Mouse (Mus musculus) adrenal gland, adult (tissue): ENCODE measurements at regions not wholly inside any gene's neighbourhood (a gene's known extent, or its start where the extent isn't known, plus 50 kb on each side); places are given as distances from the start of the nearest gene placed in this dataset.

ENCODE experiments used
- DNase-seq, 2 experiments: peaks; one replicate each; pipeline ENCODE4 v3.0.0; 2022 to 2023; ENCODE audit warnings: low spot score in 1 of 2; ENCODE audit not compliant: inconsistent age in 2 of 2

DNA sequence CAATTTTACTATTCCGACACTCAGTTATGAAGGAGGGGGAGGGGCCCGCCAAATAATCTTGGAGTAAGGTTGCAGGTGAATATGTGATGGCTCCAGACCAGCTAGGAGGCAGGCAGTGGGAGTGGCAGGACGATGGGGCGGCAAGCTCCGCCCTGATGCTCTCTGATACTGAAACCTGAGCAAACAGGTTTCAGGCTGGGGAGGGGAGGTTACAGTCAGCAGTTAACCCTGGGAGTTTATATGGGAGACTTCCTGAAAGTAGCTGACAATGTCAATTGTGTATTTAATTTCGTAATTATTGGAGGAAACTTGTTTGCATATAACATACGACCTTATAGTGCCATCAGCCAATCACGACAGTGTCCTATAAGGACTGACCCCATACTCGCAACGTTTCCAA, 505.0 kb upstream of the Sox11 start:
- no peak for DNase-seq

DNA sequence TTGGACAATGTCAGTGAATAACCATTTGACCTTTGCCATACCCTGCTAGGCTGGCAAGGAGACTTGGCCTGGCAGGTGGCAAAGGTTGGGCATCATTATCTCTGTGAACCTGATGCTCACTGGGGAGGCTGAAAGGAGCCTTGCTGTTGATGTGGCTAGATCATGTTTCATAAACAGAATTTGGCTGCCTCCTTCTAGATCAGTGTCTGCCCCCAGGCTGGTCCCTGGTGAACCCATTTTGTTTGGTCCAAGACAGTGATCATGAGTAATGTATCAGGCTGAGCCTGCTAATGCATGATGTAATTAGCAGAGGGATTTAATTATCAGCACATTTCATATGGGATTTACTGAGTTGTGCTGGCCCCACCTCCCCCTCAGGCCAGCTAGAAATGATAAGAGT, 502.6 kb upstream of the Sox11 start:
- peak; percentile 4 to 29 for DNase-seq

GRCm38 (mm10) chr12:27838955-27839354, 496.6 kb upstream of the Sox11 start:
- DNase-seq: no peak

DNA sequence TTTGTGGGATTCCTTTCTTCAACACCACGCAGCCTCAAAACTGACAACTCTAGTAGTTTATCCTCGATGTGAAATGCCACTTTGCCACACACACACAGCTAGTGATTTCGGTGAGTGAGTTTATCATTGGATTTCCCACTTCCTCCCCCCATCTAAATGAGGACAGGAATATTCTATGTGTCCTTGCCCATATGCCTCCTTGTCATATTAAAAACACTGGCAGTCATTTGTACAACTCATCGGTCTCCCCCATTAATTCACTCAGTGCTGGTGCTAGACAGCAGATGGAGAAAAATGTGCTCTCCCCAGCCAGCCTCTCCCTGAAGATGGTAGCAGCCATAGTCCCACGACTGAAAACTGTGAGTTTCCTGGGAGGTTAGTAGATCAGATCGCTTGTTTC, 496.0 kb upstream of the Sox11 start:
- no peak for DNase-seq

DNA sequence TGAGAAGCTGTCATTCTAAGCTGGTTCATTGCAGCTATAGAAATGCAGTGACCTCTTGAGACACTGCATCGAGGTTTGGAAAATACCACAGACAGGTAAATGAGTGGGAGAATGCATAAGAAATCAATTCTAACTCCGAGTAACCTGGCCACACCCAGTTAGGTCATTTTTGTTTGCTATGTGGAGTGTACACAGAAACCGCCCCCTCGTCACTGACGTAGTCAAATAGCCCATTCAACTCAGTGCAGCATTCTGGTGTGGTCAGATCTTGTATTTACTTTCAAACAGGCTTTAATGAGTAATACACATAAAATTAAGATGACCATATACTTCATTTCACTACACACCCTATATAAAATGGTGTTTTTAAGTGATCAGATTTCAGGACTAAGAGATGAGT, 483.8 kb upstream of the Sox11 start:
- no peak for DNase-seq

DNA sequence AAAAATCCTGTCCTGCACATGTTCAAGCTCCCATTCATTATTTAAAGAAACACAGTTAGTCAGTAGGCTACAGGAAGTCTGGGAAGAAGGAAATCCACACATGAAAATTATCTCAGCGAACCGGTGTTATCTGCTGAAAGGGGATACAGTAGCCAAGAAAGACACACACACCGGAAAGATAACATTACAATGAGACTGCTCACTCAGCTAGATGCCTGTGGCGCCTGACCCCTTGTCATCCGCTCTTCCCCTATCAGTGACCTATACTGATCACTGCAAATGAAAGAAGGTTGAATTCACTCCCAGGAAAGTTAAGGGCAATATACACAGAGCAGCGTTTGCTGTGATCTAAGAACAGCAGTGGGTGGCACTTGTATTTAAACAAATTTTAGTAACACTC, 481.0 kb upstream of the Sox11 start:
- DNase-seq: no peak

GRCm38 (mm10) chr12:27796642-27797041, 454.3 kb upstream of the Sox11 start:
- no peak for DNase-seq

GRCm38 (mm10) chr12:27786716-27787291, 444.4 kb upstream of the Sox11 start:
- DNase-seq: peak in 1 of 2 experiments; percentile 20

- DNase-seq: peak; percentile 7 to 68
These were observed 438.4 kb upstream of the Sox11 start for GRCm38 (mm10) chr12:27780801-27781200.

- no peak for DNase-seq
These were observed 423.6 kb upstream of the Sox11 start for GRCm38 (mm10) chr12:27765948-27766347.

DNA sequence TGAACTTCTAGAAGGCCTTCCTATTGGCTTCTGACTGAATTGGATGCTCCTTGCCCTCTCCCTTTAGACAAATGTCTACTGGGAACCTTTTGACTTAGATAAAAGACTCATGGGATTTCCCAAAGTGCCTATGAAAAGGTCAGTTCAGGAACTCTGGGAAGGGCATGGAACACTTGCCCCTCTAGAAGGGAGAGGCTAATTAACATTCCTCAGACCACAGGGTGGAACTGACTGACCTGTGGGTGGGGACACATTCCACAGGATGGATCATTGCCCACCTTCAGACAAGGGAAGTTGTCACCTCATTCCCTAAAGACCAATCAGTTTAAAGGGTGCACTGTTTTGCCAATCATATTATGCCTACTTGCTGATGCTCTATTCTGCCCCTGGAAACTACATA, 416.6 kb upstream of the Sox11 start:
- DNase-seq: no peak

DNA sequence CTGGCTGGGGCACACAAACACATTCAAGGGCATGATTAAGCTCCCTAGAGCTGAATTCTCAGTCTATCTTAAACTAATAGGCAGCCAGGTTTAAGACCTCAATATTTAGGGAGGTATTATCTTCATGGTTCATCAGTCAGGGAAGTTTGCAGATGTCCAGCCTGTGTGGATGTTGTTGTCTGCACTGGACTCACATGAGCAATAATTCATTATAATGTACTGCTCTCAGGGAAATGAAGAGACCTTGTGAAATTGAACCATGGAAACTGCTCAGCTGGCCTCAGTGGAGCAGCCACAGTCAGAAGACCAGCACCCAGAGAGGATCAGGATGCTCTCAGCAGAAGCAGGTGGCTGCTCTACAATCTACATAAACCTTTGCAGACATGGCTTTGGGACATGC, 415.3 kb upstream of the Sox11 start:
- DNase-seq: peak in 1 of 2 experiments; percentile 32

DNA sequence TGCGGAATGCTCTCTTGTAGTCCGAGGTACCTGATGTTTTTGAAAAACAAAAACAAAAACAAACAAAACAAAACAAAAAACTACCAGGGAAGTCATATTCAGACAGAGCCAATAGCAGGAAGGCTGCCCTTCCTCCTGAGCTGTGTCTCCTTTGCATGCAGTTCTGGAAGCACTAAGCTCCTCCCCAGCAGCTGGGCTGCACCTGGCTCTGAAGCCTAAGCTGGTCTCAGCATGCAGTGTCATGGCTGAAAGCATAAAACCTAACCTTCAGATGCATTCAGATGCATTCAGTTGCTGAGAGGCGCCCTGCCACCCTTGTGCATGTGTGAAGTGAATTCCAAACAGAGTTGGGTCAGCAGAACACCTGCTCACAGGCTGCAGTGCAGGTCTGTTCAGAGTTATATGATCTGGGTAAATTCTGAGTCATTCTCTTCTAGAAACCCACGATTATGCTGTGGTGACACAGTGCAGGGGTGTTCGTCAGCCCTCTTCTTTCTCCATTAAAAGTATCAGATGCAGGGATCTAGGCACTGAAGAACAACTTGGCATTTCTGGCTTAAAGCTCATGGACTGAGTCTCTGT, 382.3 kb upstream of the Sox11 start:
- DNase-seq: no peak

DNA sequence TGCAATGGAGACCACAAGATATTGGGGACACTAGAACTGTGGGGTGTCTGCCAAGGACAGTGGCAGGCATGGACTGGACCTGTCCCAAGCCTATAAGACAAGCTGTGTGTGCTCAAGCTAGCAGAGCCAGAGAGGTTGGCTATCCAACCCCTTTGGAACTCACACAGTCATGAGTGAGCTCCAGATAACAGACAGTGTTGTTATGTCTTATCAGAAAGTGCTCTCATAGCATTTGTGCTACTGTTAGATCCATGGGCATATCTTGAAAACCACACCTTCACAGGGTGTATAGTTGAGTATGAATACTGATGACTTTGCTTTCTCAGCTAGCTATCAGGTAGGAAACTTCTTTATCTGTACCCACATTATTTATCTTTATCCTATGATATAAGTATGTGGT, 338.1 kb upstream of the Sox11 start:
- no peak for DNase-seq

GRCm38 (mm10) chr12:27673404-27673803, 331.0 kb upstream of the Sox11 start:
- no peak for DNase-seq

DNA sequence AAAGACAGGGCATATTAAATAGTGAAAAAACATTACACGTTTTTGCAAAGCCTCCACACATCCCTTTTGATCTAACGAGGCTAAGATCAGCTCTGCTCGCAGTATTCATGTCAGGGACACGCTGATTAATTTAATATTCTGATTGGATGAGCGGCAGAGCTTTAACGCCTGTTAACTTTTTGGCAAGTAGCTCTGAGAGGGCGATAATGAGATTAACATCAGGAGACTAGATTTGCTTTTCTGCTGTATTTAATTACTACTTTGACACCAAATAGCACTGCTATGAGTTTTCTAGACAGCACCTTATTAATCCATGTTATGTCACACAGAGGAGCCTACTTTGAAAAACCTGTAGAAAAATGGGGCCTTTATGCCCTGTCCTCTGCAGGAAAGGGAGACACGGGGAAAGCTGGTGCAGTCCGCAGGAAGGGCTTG, 328.3 kb upstream of the Sox11 start:
- no peak for DNase-seq

- no peak for DNase-seq
These were observed 327.8 kb upstream of the Sox11 start for GRCm38 (mm10) chr12:27670190-27670589.

DNA sequence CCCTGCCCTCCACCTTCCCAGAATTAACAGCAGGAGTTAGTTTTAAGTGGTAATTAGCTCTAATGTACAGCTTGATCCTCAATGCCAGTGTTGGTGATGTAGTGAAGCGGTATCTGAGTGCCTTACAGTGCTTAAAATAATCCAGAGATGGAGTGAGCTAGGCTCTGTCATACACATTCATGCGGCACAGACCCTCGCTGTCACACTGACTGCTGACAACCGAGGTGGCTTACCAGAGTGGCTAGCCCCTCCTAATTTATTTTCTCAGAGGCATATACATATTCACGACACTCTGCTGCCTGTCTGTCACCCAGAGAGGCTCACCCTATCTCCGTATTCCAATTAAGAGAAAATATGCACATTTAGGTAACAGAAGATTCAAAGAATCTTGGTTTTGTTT, 327.2 kb upstream of the Sox11 start:
- no peak for DNase-seq

DNA sequence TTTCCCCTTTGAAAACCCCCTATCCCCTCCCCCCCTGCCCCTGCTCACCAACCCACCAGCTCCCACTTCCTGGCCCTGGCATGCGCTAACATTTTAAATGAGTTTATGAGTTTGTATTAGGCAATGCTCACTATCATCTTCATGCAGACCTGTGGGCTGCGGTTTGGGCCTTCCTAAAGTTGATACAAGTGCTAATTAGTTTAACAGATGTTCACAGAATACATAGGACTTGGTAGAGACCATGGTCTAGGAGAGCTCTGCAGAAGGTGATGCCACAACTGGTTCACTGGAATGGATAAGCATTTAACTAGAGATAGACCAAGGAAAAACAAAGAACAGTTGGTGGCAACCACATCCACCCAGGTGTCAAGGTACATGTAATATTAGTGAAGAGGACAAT, 324.1 kb upstream of the Sox11 start:
- no peak for DNase-seq

- no peak for DNase-seq
These were observed 320.8 kb upstream of the Sox11 start for GRCm38 (mm10) chr12:27663126-27663525.

- DNase-seq: no peak
These were observed 320.3 kb upstream of the Sox11 start for GRCm38 (mm10) chr12:27662723-27663122.

GRCm38 (mm10) chr12:27657536-27657935, 315.2 kb upstream of the Sox11 start:
- peak; percentile 3 to 33 for DNase-seq

DNA sequence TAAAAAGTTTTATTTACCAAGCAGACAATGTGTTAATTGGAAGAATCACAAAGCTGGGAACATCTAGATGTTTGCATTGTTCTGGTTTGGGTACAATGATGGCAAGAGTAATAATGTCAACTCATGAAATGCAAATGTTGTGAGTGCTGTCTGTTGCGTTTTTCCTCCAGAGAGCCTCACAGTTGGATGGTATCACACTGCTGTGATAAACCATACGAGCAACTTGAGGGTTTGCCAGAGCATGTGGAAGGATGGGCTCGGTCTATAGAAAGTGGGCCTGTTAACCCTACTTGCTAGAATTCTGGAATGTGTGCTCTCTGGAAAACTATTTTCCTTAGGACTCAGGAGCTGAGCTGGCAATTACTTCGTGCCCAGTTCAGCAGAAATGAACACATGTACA, 311.2 kb upstream of the Sox11 start:
- DNase-seq: no peak
